Comparison of ENCODE assay signal across 8 mouse cellular contexts in genomic region chr1:181143609-181143949, GRCm38 (mm10). TPM values are rescaled to one million over a fixed set of nuclear protein-coding genes. Genes with fewer than 3 reads are reported as not detected.
DNase-seq lines count a peak whose midpoint lies in the region; ATAC-seq and TF ChIP-seq lines count a peak whose summit lies in the region.

No protein-coding gene starts in this region.

- no peak for TF ChIP-seq POLR2A in bone marrow, adult 2 months (IDR thresholded peaks at IDR 0.05; ENCODE audit: borderline replicate concordance, control insufficient read depth, low read depth, low read length)

- peak; percentile 26 for ATAC-seq in heart, embryonic 16.5 days (replicated peaks; ENCODE audit: extremely low read depth, insufficient read depth, low FRiP score)
- ATAC-seq in hindbrain, embryonic 13.5 days (ENCODE audit: low FRiP score) = peak; percentile 57; the same call in 1 of the 2 replicates
- peak; percentile 66 for ATAC-seq in midbrain, embryonic 11.5 days (ENCODE audit: low FRiP score)

- no peak for TF ChIP-seq CTCF in bone marrow, adult 2 months (IDR thresholded peaks at IDR 0.05; ENCODE audit: control insufficient read depth, insufficient read depth, low read length)

- H3K27ac ChIP-seq in heart, embryonic 16.5 days (ENCODE audit: low read length) = peak overlapping the region; percentile 92
- peak overlapping the region; percentile 93 for H3K27ac ChIP-seq in bone marrow, adult 2 months (ENCODE audit: control insufficient read depth, insufficient read depth, low read depth, low read length, poor library complexity)
- H3K27ac ChIP-seq in hindbrain, embryonic 13.5 days = peak overlapping the region; percentile 76
- no peak overlapping the region for H3K27ac ChIP-seq in midbrain, embryonic 11.5 days (ENCODE audit: low read depth, low read length)

- peak overlapping the region; percentile 86 for H3K4me2 ChIP-seq in heart, embryonic 16.5 days (ENCODE audit: low read depth, low read length)
- H3K4me2 ChIP-seq in hindbrain, embryonic 13.5 days = peak overlapping the region; percentile 68
- peak overlapping the region; percentile 49 for H3K4me2 ChIP-seq in midbrain, embryonic 11.5 days

- H3K36me3 ChIP-seq in heart, embryonic 16.5 days (ENCODE audit: control insufficient read depth, insufficient read depth) = peaks cover 7% of the 10 kb centered on the region; the same call in 1 of the 2 replicates
- peaks cover 27% of the 10 kb centered on the region for H3K36me3 ChIP-seq in hindbrain, embryonic 13.5 days
- peaks cover 2% of the 10 kb centered on the region; the same call in 1 of the 2 replicates for H3K36me3 ChIP-seq in midbrain, embryonic 11.5 days (ENCODE audit: control insufficient read depth, insufficient read depth, low read length)

- peaks cover 6% of the 10 kb centered on the region for H3K4me1 ChIP-seq in heart, embryonic 16.5 days (ENCODE audit: control insufficient read depth, insufficient read depth, low read length)
- no peaks in the 10 kb centered on the region; the same call in 1 of the 2 replicates for H3K4me1 ChIP-seq in bone marrow, adult 2 months (ENCODE audit: control insufficient read depth, insufficient read depth, low read length)
- H3K4me1 ChIP-seq in hindbrain, embryonic 13.5 days (replicated peaks) = peaks cover 21% of the 10 kb centered on the region
- peaks cover 7% of the 10 kb centered on the region for H3K4me1 ChIP-seq in midbrain, embryonic 11.5 days (ENCODE audit: control insufficient read depth, insufficient read depth, low read length)

- H3K9me3 ChIP-seq in heart, embryonic 16.5 days (replicated peaks; ENCODE audit: control insufficient read depth, low read length) = no peaks in the 10 kb centered on the region
- no peaks in the 10 kb centered on the region for H3K9me3 ChIP-seq in hindbrain, embryonic 13.5 days
- no peaks in the 10 kb centered on the region for H3K9me3 ChIP-seq in midbrain, embryonic 11.5 days (ENCODE audit: control insufficient read depth, low read length)

- under 1% methylated on average over 12 of the region's 12 CpGs for WGBS in heart, embryonic 16.5 days
- under 1% methylated on average over 12 of the region's 12 CpGs for WGBS in bone marrow, adult 2 months
- under 1% methylated on average over 12 of the region's 12 CpGs for WGBS in hindbrain, embryonic 13.5 days
- WGBS in midbrain, embryonic 11.5 days = under 1% methylated on average over 12 of the region's 12 CpGs

- peak overlapping the region; percentile 91 for H3K4me3 ChIP-seq in heart, embryonic 16.5 days (ENCODE audit: low read length)
- H3K4me3 ChIP-seq in bone marrow, adult 2 months (replicated peaks; ENCODE audit: control insufficient read depth, low read depth, low read length) = peak overlapping the region; percentile 82
- H3K4me3 ChIP-seq in hindbrain, embryonic 13.5 days = peak overlapping the region; percentile 83
- peak overlapping the region; percentile 72 for H3K4me3 ChIP-seq in midbrain, embryonic 11.5 days (ENCODE audit: low read depth, low read length)

- no peaks in the 10 kb centered on the region for H3K27me3 ChIP-seq in heart, embryonic 16.5 days (ENCODE audit: control insufficient read depth, insufficient read depth, low read length)
- H3K27me3 ChIP-seq in hindbrain, embryonic 13.5 days = no peaks in the 10 kb centered on the region
- H3K27me3 ChIP-seq in midbrain, embryonic 11.5 days (ENCODE audit: control insufficient read depth, insufficient read depth, low read length) = no peaks in the 10 kb centered on the region

- H3K9ac ChIP-seq in heart, embryonic 16.5 days (ENCODE audit: low read length) = peak overlapping the region; percentile 86
- peak overlapping the region; percentile 84 for H3K9ac ChIP-seq in hindbrain, embryonic 13.5 days
- peak overlapping the region; percentile 71 for H3K9ac ChIP-seq in midbrain, embryonic 11.5 days (ENCODE audit: low read length)

- DNase-seq in heart, adult 9 months (ENCODE audit: low spot score in 2 of 2) = no peak
- DNase-seq in midbrain, embryonic 11.5 days (ENCODE audit: low spot score, missing footprints) = no peak
- DNase-seq in layer of hippocampus, postnatal 25 days (ENCODE audit: extremely low spot score in 1 of 2, low spot score in 1 of 2) = no peak
- no peak for DNase-seq in layer of hippocampus, adult 18-20 months (ENCODE audit: low spot score in 2 of 2)
- DNase-seq in adipocyte (ENCODE audit: low spot score) = no peak

RNA-seq across cellular contexts. Expression of gene Nvl, which starts 0.4 kb away (rescaled TPM):
- 15.5 and 16.4 TPM in 2 replicates for polyA plus RNA-seq in heart, embryonic 16.5 days (2015; fragmentation: Nextera tagmentation; extraction: Ambion mirVana)
- polyA plus RNA-seq in bone marrow, adult 2 months (2011; ENCODE audit: insufficient read depth, insufficient read length, low replicate concordance, missing spikeins) = 13.7 and 18.1 TPM in 2 replicates
- 40.6 and 45.2 TPM in 2 replicates for polyA plus RNA-seq in hindbrain, embryonic 13.5 days (2015; fragmentation: Nextera tagmentation; extraction: Ambion mirVana)
- polyA plus RNA-seq in midbrain, embryonic 11.5 days (2014; fragmentation: Nextera tagmentation; extraction: Ambion mirVana) = 35.1 and 36.9 TPM in 2 replicates
- total RNA-seq in layer of hippocampus, postnatal 25 days (2021) = 10 to 100 TPM; 25.1 to 34.5 TPM
- total RNA-seq in layer of hippocampus, adult 18-20 months (2021) = 10 to 100 TPM; 29.2 to 30.2 TPM

RNA-seq across cellular contexts. Expression of gene Cnih4, which starts 0.9 kb away (rescaled TPM):
- polyA plus RNA-seq in heart, embryonic 16.5 days (2015; fragmentation: Nextera tagmentation; extraction: Ambion mirVana) = 149 and 164 TPM in 2 replicates
- 33.9 and 52.1 TPM in 2 replicates for polyA plus RNA-seq in bone marrow, adult 2 months (2011; ENCODE audit: insufficient read depth, insufficient read length, low replicate concordance, missing spikeins)
- 65.1 and 69.5 TPM in 2 replicates for polyA plus RNA-seq in hindbrain, embryonic 13.5 days (2015; fragmentation: Nextera tagmentation; extraction: Ambion mirVana)
- 93.6 and 101 TPM in 2 replicates for polyA plus RNA-seq in midbrain, embryonic 11.5 days (2014; fragmentation: Nextera tagmentation; extraction: Ambion mirVana)
- 10 to 100 TPM; 22.8 to 27.1 TPM for total RNA-seq in layer of hippocampus, postnatal 25 days (2021)
- 10 to 100 TPM; 30.1 to 30.9 TPM for total RNA-seq in layer of hippocampus, adult 18-20 months (2021)
